Mouse (Mus musculus) CD8-positive naive resting alpha-beta T cell, adult 57 days (primary cell): ENCODE results near the gene 4930513O06Rik. TPM values are rescaled to one million over a fixed set of nuclear protein-coding genes. Genes with fewer than 3 reads are reported as not detected.

Experiments used
- total RNA-seq: library from RNA; stranded (reverse); gene quantifications from one replicate; pipeline ENCODE4 v1.2.4, GENCODE M21; 2023

Gene 4930513O06Rik
- total RNA-seq = not detected

GRCm38 (mm10) chrX:139085943-139086342, at the start of gene 4930513O06Rik:
Gene 4930513O06Rik (plus strand): TSS chrX:139086243.

DNA sequence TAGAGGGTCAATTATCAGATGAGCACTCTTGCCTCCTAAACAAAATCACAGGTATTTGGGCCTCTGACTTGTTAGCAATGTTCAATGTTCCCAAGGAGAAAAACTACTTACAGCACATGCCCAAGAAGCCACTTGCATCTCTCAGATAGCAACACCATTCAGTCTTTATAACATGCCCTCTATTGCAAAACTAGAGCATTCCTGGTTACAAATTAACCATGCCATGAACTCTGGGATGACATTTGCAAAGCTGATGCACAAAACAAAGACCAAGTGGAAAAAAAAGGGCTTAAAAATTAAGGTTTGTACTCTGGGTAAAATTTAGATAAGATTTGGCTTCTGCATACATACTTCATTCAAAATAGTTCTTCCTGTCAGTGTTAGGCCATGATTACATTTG, 966 bp upstream of the 4930513O06Rik start, which contains the start of gene Serpina7:
TSS of gene Serpina7 (minus strand) at position 160 of the 400 bp plus-strand sequence.

Other genes starting within 250 kb of the 4930513O06Rik start
- gene Nrk, start 171.8 kb upstream of the 4930513O06Rik start, total RNA-seq = not detected
- not detected for gene Serpina7, start 1.0 kb upstream of the 4930513O06Rik start, total RNA-seq
- not detected for gene 4933428M09Rik, start 93.0 kb downstream of the 4930513O06Rik start, total RNA-seq
- gene Mum1l1, start 123.8 kb downstream of the 4930513O06Rik start, total RNA-seq = not detected
- gene Trap1a, start 247.4 kb downstream of the 4930513O06Rik start, total RNA-seq = not detected